Mouse (Mus musculus): ENCODE measurements around the gene Igf2. TPM values are rescaled to one million over a fixed set of nuclear protein-coding genes. Genes with fewer than 3 reads are reported as not detected.

The Igf2 gene
- total and polyA plus RNA-seq, 3 experiments: not detected

DNA sequence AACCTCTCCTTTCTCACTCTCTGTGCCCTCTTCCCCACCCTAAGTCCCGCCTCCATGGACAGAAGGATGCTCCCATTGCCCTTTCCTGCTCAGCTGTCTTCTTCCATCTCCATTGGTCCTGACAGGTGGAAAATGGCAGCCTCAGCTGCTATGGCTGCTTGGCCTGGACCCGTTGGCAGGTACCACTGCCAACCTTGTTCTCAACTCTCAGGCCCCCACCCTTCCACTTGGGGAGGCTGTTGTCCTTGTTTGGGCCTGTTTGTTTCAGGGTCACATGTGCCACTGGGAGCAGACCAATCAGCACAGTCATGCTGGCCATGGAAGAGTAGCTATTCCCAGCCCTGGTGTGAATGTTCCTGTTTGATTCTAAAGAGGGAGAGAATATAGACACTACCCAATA, 65.7 kb downstream of the Igf2 start:
- no peaks in the 10 kb centered on the region for H3K9me3 ChIP-seq (replicated peaks; ENCODE audit: insufficient read depth, low read length)
- TF ChIP-seq MAX (IDR thresholded peaks at IDR 0.05; ENCODE audit: low read length): no peak
- TF ChIP-seq USF1 (IDR thresholded peaks at IDR 0.05; ENCODE audit: low read depth, low read length): no peak
- no peak for TF ChIP-seq E2F4 (IDR thresholded peaks at IDR 0.05; ENCODE audit: borderline replicate concordance, low read depth, low read length)
- no peak for TF ChIP-seq JUND (IDR thresholded peaks at IDR 0.05; ENCODE audit: low read depth, low read length)
- no peak for TF ChIP-seq ELF1 (IDR thresholded peaks at IDR 0.05; ENCODE audit: low read depth, low read length)
- no peak for TF ChIP-seq ZC3H11A (IDR thresholded peaks at IDR 0.05; ENCODE audit: low read depth, low read length)
- no peaks in the 10 kb centered on the region for H3K79me2 ChIP-seq (ENCODE audit: control insufficient read depth, insufficient read depth, low read length, poor library complexity)
- no peaks in the 10 kb centered on the region for H3K27me3 ChIP-seq (ENCODE audit: control insufficient read depth in 1 of 2, insufficient read depth in 2 of 2, low read length in 2 of 2)
- no peaks in the 10 kb centered on the region for H3K4me1 ChIP-seq (ENCODE audit: control insufficient read depth in 1 of 2, insufficient read depth in 2 of 2, low read length in 2 of 2)
- H3K36me3 ChIP-seq (ENCODE audit: control insufficient read depth in 1 of 2, insufficient read depth in 2 of 2, low read length in 2 of 2): no peaks in the 10 kb centered on the region
- H3K4me3 ChIP-seq (ENCODE audit: control insufficient read depth in 1 of 2, insufficient read depth in 1 of 2, low read depth in 2 of 2, low read length in 2 of 2): no peak overlapping the region
- DNase-seq (ENCODE audit: low read depth, low spot score): no peak
- H3K27ac ChIP-seq (ENCODE audit: control insufficient read depth, low read depth, low read length): no peak overlapping the region
- no peak overlapping the region for H3K9ac ChIP-seq (ENCODE audit: control insufficient read depth, low read depth, low read length, poor library complexity, severe bottlenecking)

Other genes with a start within 250 kb of the Igf2 start
- gene Syt8, start 232.0 kb downstream of the Igf2 start, total RNA-seq (2012; rRNA removed): not detected in 2 replicates
- gene Syt8, start 232.0 kb downstream of the Igf2 start, polyA plus RNA-seq (2012; ENCODE audit: insufficient read depth in 1 of 2, insufficient read length in 2 of 2, low read depth in 1 of 2, low replicate concordance in 2 of 2, missing spikeins in 1 of 2): not detected
- not detected in 2 replicates for gene Tnni2, start 225.0 kb downstream of the Igf2 start, total RNA-seq (2012; rRNA removed)
- gene Tnni2, start 225.0 kb downstream of the Igf2 start, polyA plus RNA-seq (2012; ENCODE audit: insufficient read depth in 1 of 2, insufficient read length in 2 of 2, low read depth in 1 of 2, low replicate concordance in 2 of 2, missing spikeins in 1 of 2): under 1 TPM in 1 of 2 experiments, not detected in 1; 0.84 TPM
- gene Lsp1, start 206.0 kb downstream of the Igf2 start, total RNA-seq (2012; rRNA removed): not detected in 2 replicates
- not detected for gene Lsp1, start 206.0 kb downstream of the Igf2 start, polyA plus RNA-seq (2012; ENCODE audit: insufficient read depth in 1 of 2, insufficient read length in 2 of 2, low read depth in 1 of 2, low replicate concordance in 2 of 2, missing spikeins in 1 of 2)
- gene Tnnt3, start 168.0 kb downstream of the Igf2 start, total RNA-seq (2012; rRNA removed): not detected in 2 replicates
- not detected for gene Tnnt3, start 168.0 kb downstream of the Igf2 start, polyA plus RNA-seq (2012; ENCODE audit: insufficient read depth in 1 of 2, insufficient read length in 2 of 2, low read depth in 1 of 2, low replicate concordance in 2 of 2, missing spikeins in 1 of 2)
- 48.2 and 57.6 TPM in 2 replicates for gene Mrpl23, start 134.1 kb downstream of the Igf2 start, total RNA-seq (2012; rRNA removed)
- gene Mrpl23, start 134.1 kb downstream of the Igf2 start, polyA plus RNA-seq (2012; ENCODE audit: insufficient read depth in 1 of 2, insufficient read length in 2 of 2, low read depth in 1 of 2, low replicate concordance in 2 of 2, missing spikeins in 1 of 2): 10 to 100 TPM in 1 of 2 experiments, not detected in 1; 11.4 TPM
- not detected in 2 replicates for gene Gm49394, start 3.1 kb upstream of the Igf2 start, total RNA-seq (2012; rRNA removed)
- gene Gm49394, start 3.1 kb upstream of the Igf2 start, polyA plus RNA-seq (2012; ENCODE audit: insufficient read depth in 1 of 2, insufficient read length in 2 of 2, low read depth in 1 of 2, low replicate concordance in 2 of 2, missing spikeins in 1 of 2): not detected
- not detected in 2 replicates for gene Ins2, start 76.6 kb upstream of the Igf2 start, total RNA-seq (2012; rRNA removed)
- gene Ins2, start 76.6 kb upstream of the Igf2 start, polyA plus RNA-seq (2012; ENCODE audit: insufficient read depth in 1 of 2, insufficient read length in 2 of 2, low read depth in 1 of 2, low replicate concordance in 2 of 2, missing spikeins in 1 of 2): not detected